Mouse (Mus musculus) MEL (cell line): Measurements from ENCODE around the gene Zbtb20. TPM values are rescaled to one million over a fixed set of nuclear protein-coding genes. Genes with fewer than 3 reads are reported as not detected.
A peak's percentile ranks its signal among the peaks of the same experiment; 100 is the strongest.

Experiments
- DNase-seq: peaks from one replicate; pipeline ENCODE4 v3.0.0; 2011; ENCODE audit warnings: low read depth, low spot score
- H3K27ac ChIP-seq: 2 replicates; pipeline ENCODE4 v1.5.1; 2012; ENCODE audit warnings: low read depth, mild to moderate bottlenecking, control low read depth, low read length, moderate library complexity; ENCODE audit not compliant: control insufficient read depth
- H3K27me3 ChIP-seq, 2 experiments: fragments of 150-350 bp in 1 of 2; sonication (generic) in 1 of 2; 2 replicates each; pipeline ENCODE4 v1.6.1; 2012; ENCODE audit warnings: low read length in 2 of 2, mild to moderate bottlenecking in 2 of 2, improper control_type of control experiment in 1 of 2, moderate library complexity in 1 of 2; ENCODE audit not compliant: insufficient read depth in 2 of 2, control insufficient read depth in 1 of 2
- H3K36me3 ChIP-seq, 2 experiments: 2 replicates each; pipeline ENCODE4 v1.6.1; 2012 to 2014; ENCODE audit warnings: low read length in 2 of 2, improper control_type of control experiment in 1 of 2, inconsistent platforms in 1 of 2, mild to moderate bottlenecking in 1 of 2; ENCODE audit not compliant: insufficient read depth in 2 of 2, control insufficient read depth in 1 of 2
- H3K4me1 ChIP-seq, 2 experiments: fragments of 150-350 bp in 1 of 2; sonication (generic) in 1 of 2; 2 replicates each; pipeline ENCODE4 v1.6.1; 2012; ENCODE audit warnings: low read length in 2 of 2, improper control_type of control experiment in 1 of 2, mild to moderate bottlenecking in 1 of 2; ENCODE audit not compliant: insufficient read depth in 2 of 2, control insufficient read depth in 1 of 2
- H3K4me3 ChIP-seq, 2 experiments: fragments of 150-350 bp in 1 of 2; sonication (generic) in 1 of 2; 2 replicates each; pipeline ENCODE4 v1.5.1; 2012; ENCODE audit warnings: low read depth in 2 of 2, low read length in 2 of 2, mild to moderate bottlenecking in 2 of 2, moderate library complexity in 2 of 2, control low read depth in 1 of 2, improper control_type of control experiment in 1 of 2; ENCODE audit not compliant: control insufficient read depth in 1 of 2, insufficient read depth in 1 of 2
- H3K79me2 ChIP-seq: 2 replicates; pipeline ENCODE4 v1.6.1; 2012; ENCODE audit warnings: mild to moderate bottlenecking, low read length, moderate library complexity; ENCODE audit not compliant: control insufficient read depth, poor library complexity, insufficient read depth
- H3K9ac ChIP-seq: 2 replicates; pipeline ENCODE4 v1.6.1; 2012; ENCODE audit warnings: low read depth, mild to moderate bottlenecking, control low read depth, low read length, moderate library complexity; ENCODE audit not compliant: control insufficient read depth, poor library complexity, severe bottlenecking
- H3K9me3 ChIP-seq: fragments of 150-350 bp; sonication (generic); replicated peaks from 2 replicates; pipeline ENCODE4 v1.6.1; 2012; ENCODE audit warnings: mild to moderate bottlenecking, low read length, improper control_type of control experiment, moderate library complexity; ENCODE audit not compliant: insufficient read depth
- CHD2 ChIP-seq: IDR thresholded peaks from 2 replicates; pipeline ENCODE4 v1.6.1; 2011; ENCODE audit warnings: low read length, improper control_type of control experiment
- CTCF ChIP-seq, 3 experiments: IDR thresholded peaks in 2 of 3; conservative IDR thresholded peaks in 1 of 3; 2 replicates each; pipeline ENCODE4 v1.5.1; 2011 to 2012; ENCODE audit warnings: low read length in 3 of 3, low read depth in 2 of 3, mild to moderate bottlenecking in 2 of 3, improper control_type of control experiment in 1 of 3, inconsistent platforms in 1 of 3, mixed read lengths in 1 of 3, moderate library complexity in 1 of 3; ENCODE audit not compliant: control insufficient read depth in 1 of 3, insufficient read depth in 1 of 3, poor library complexity in 1 of 3, severe bottlenecking in 1 of 3
- E2F4 ChIP-seq: IDR thresholded peaks from 2 replicates; pipeline ENCODE4 v1.6.1; 2011; ENCODE audit warnings: low read depth, low read length, improper control_type of control experiment, borderline replicate concordance
- EP300 ChIP-seq, 2 experiments: IDR thresholded peaks; 2 replicates each; pipeline ENCODE4 v1.6.1; 2011; ENCODE audit warnings: improper control_type of control experiment in 2 of 2, low read length in 2 of 2, low read depth in 1 of 2, mild to moderate bottlenecking in 1 of 2
- GABPA ChIP-seq: IDR thresholded peaks from 2 replicates; pipeline ENCODE4 v1.6.1; 2012; ENCODE audit warnings: low read depth, mild to moderate bottlenecking, inconsistent platforms, low read length, improper control_type of control experiment, moderate library complexity
- GATA1 ChIP-seq: IDR thresholded peaks from 2 replicates; pipeline ENCODE4 v1.6.1; 2011; ENCODE audit warnings: low read depth, low read length, improper control_type of control experiment
- JUND ChIP-seq: IDR thresholded peaks from 2 replicates; pipeline ENCODE4 v1.6.1; 2011; ENCODE audit warnings: low read depth, mild to moderate bottlenecking, improper control_type of control experiment, low read length
- KAT2A ChIP-seq: conservative IDR thresholded peaks from 2 replicates; pipeline ENCODE4 v1.6.1; 2012; ENCODE audit warnings: low read depth, low read length, improper control_type of control experiment, inconsistent platforms
- MAFK ChIP-seq: IDR thresholded peaks from 2 replicates; pipeline ENCODE4 v1.6.1; 2011; ENCODE audit warnings: low read depth, mild to moderate bottlenecking, low read length, improper control_type of control experiment, borderline replicate concordance
- MAZ ChIP-seq: IDR thresholded peaks from 2 replicates; pipeline ENCODE4 v1.6.1; 2012; ENCODE audit warnings: low read depth, mild to moderate bottlenecking, inconsistent platforms, low read length, improper control_type of control experiment
- MEF2A ChIP-seq: IDR thresholded peaks from 2 replicates; pipeline ENCODE4 v1.6.1; 2014; ENCODE audit warnings: low read depth, mild to moderate bottlenecking, inconsistent platforms, low read length, improper control_type of control experiment; ENCODE audit not compliant: poor library complexity, insufficient replicate concordance, severe bottlenecking; ENCODE audit errors: extremely low read depth
- MXI1 ChIP-seq: IDR thresholded peaks from 2 replicates; pipeline ENCODE4 v1.6.1; 2011; ENCODE audit warnings: mild to moderate bottlenecking, low read depth, low read length, improper control_type of control experiment
- MYB ChIP-seq: IDR thresholded peaks from 2 replicates; pipeline ENCODE4 v1.6.1; 2011; ENCODE audit warnings: mild to moderate bottlenecking, low read depth, low read length, improper control_type of control experiment
- MYC ChIP-seq: IDR thresholded peaks from 2 replicates; pipeline ENCODE4 v1.6.1; 2011; ENCODE audit warnings: low read depth, mild to moderate bottlenecking, low read length, improper control_type of control experiment, moderate library complexity
- NRF1 ChIP-seq: IDR thresholded peaks from 2 replicates; pipeline ENCODE4 v1.6.1; 2014; ENCODE audit warnings: low read depth, mild to moderate bottlenecking, inconsistent platforms, low read length, improper control_type of control experiment, moderate library complexity; ENCODE audit not compliant: poor library complexity, insufficient read depth, severe bottlenecking
- POLR2A ChIP-seq, 2 experiments: IDR thresholded peaks; 2 replicates each; pipeline ENCODE4 v1.6.1; 2011 to 2012; ENCODE audit warnings: low read length in 2 of 2, mild to moderate bottlenecking in 2 of 2, control low read depth in 1 of 2, improper control_type of control experiment in 1 of 2, low read depth in 1 of 2, moderate library complexity in 1 of 2; ENCODE audit not compliant: control insufficient read depth in 1 of 2, insufficient read depth in 1 of 2, poor library complexity in 1 of 2
- POLR2AphosphoS5 ChIP-seq: IDR thresholded peaks from 2 replicates; pipeline ENCODE4 v1.6.1; 2012; ENCODE audit warnings: low read depth, borderline replicate concordance, mild to moderate bottlenecking, inconsistent platforms, low read length, moderate library complexity, mixed read lengths
- RCOR1 ChIP-seq: IDR thresholded peaks from 2 replicates; pipeline ENCODE4 v1.6.1; 2012; ENCODE audit warnings: low read depth, mild to moderate bottlenecking, inconsistent platforms, low read length, improper control_type of control experiment
- SIN3A ChIP-seq: IDR thresholded peaks from 2 replicates; pipeline ENCODE4 v1.6.1; 2012; ENCODE audit warnings: low read length, improper control_type of control experiment, inconsistent platforms
- TCF12 ChIP-seq: IDR thresholded peaks from 2 replicates; pipeline ENCODE4 v1.6.1; 2014; ENCODE audit warnings: low read depth, mild to moderate bottlenecking, inconsistent platforms, low read length, improper control_type of control experiment, moderate library complexity
- UBTF ChIP-seq: IDR thresholded peaks from 2 replicates; pipeline ENCODE4 v1.6.1; 2012; ENCODE audit warnings: low read depth, mild to moderate bottlenecking, inconsistent platforms, low read length, improper control_type of control experiment, moderate library complexity, borderline replicate concordance; ENCODE audit not compliant: insufficient read depth
- USF1 ChIP-seq: IDR thresholded peaks from 2 replicates; pipeline ENCODE4 v1.6.1; 2014; ENCODE audit warnings: low read depth, mild to moderate bottlenecking, inconsistent platforms, low read length, improper control_type of control experiment, moderate library complexity
- ZC3H11A ChIP-seq: IDR thresholded peaks from 2 replicates; pipeline ENCODE4 v1.6.1; 2012; ENCODE audit warnings: low read depth, mild to moderate bottlenecking, inconsistent platforms, low read length, improper control_type of control experiment
- ZKSCAN1 ChIP-seq: IDR thresholded peaks from 2 replicates; pipeline ENCODE4 v1.6.1; 2012; ENCODE audit warnings: low read depth, mild to moderate bottlenecking, inconsistent platforms, low read length, improper control_type of control experiment, moderate library complexity
- polyA plus RNA-seq, 2 experiments: library from polyadenylated mRNA; stranded (reverse) in 1 of 2; unstranded in 1 of 2; fragments of >175 nt in 1 of 2; fragments of >200 nt in 1 of 2; gene quantifications; 2 replicates each; pipeline versions ENCODE4 v1.2.1 to v1.2.4; 2012; ENCODE audit warnings: low replicate concordance in 2 of 2, low read depth in 1 of 2; ENCODE audit not compliant: insufficient read length in 2 of 2, insufficient read depth in 1 of 2, missing spikeins in 1 of 2
- total RNA-seq: library from RNA; depleted of rRNA; stranded (reverse); fragments of 300-350 nt; gene quantifications from 2 replicates; pipeline ENCODE4 v1.2.3, GENCODE M21; 2012

The Zbtb20 gene
- total and polyA plus RNA-seq, 3 experiments, result 0.17 to 0.27 TPM; not detected in 1

DNA sequence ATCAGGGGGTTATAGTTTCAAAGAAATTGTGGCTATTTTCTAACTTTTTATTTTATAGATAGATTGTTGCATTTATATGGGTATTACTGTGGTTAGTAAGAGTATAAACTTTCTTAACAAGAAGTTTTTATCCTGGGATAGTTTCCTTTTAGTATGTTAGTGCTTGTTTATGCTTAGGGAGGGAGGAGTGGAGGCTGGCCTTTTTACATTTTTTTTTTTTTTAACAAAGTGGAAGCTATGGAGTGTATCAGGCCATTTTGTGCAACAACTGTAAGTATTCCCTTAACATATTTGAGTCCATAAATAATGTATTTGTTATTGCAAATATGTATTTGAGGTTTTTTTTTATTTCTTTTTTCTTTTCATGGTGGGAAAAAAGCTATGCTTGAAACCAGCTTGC lies 32.7 kb downstream of the Zbtb20 start:
- H3K27me3 ChIP-seq, result no peaks in the 10 kb centered on the region
- H3K4me3 ChIP-seq, result no peak overlapping the region
- no peak overlapping the region for H3K27ac ChIP-seq
- DNase-seq, result no peak
- H3K9me3 ChIP-seq, result no peaks in the 10 kb centered on the region
- H3K36me3 ChIP-seq, result peaks cover 0 to 10% of the 10 kb centered on the region in 2 experiments; a peak in 2 of 4 replicates
- TF ChIP-seq MYC, result no peak
- TF ChIP-seq JUND, result no peak
- no peak for TF ChIP-seq MAFK
- TF ChIP-seq TCF12, result no peak
- TF ChIP-seq CTCF (IDR thresholded peaks at IDR 0.05 in 2 of 3, conservative IDR thresholded peaks at IDR 0.05 in 1 of 3; ENCODE audit: control insufficient read depth in 1 of 3, insufficient read depth in 1 of 3, low read depth in 2 of 3, low read length in 3 of 3, poor library complexity in 1 of 3, severe bottlenecking in 1 of 3), result no peak
- TF ChIP-seq MYB, result no peak
- TF ChIP-seq CHD2, result no peak
- TF ChIP-seq POLR2AphosphoS5, result no peak
- TF ChIP-seq GATA1, result no peak
- TF ChIP-seq SIN3A, result no peak
- TF ChIP-seq E2F4, result no peak
- no peak for TF ChIP-seq RCOR1
- TF ChIP-seq KAT2A, result no peak
- TF ChIP-seq MEF2A, result no peak
- TF ChIP-seq POLR2A (IDR thresholded peaks at IDR 0.05; ENCODE audit: control insufficient read depth in 1 of 2, insufficient read depth in 1 of 2, low read depth in 1 of 2, low read length in 2 of 2, poor library complexity in 1 of 2), result no peak
- TF ChIP-seq ZKSCAN1, result no peak
- TF ChIP-seq, all 39 proteins: peak for 0
- Histone ChIP-seq H3K9ac (no peak overlapping the region), H3K4me1 (peaks cover 8% of the 10 kb centered on the region in 2 experiments; a peak in 3 of 4 replicates), H3K79me2 (no peaks in the 10 kb centered on the region)

DNA sequence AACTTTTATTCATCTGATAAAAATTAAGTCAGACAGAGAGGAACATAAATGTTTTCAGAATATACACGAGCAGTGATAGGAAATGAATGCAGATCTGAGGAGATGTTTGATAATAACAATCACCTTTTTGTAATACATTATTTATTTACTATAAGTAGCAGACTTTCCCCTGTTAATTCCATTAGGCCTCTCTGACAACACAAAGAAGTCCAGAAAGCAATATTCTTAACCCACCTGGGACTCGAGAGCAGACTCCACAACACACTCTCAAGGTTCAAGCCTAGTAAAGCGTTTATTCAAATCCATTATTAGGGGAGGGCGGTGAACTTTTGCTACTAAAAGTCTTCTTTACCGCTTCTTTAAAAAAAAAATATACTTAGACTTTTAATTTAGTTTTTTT lies 33.2 kb downstream of the Zbtb20 start:
- peak; percentile 7 for DNase-seq
- Histone ChIP-seq H3K4me1 (peaks cover 8% of the 10 kb centered on the region in 2 experiments; a peak in 3 of 4 replicates), H3K4me3 (no peak overlapping the region), H3K36me3 (peaks cover 0 to 10% of the 10 kb centered on the region in 2 experiments; a peak in 2 of 4 replicates), H3K9me3 (no peaks in the 10 kb centered on the region), H3K9ac (no peak overlapping the region), H3K27ac (no peak overlapping the region), H3K27me3 (no peaks in the 10 kb centered on the region), H3K79me2 (no peaks in the 10 kb centered on the region)
- no peak for TF ChIP-seq NRF1
- no peak for TF ChIP-seq ZC3H11A
- TF ChIP-seq MAZ, result no peak
- no peak for TF ChIP-seq UBTF
- TF ChIP-seq USF1, result no peak
- TF ChIP-seq MXI1, result no peak
- no peak for TF ChIP-seq EP300 (IDR thresholded peaks at IDR 0.05; ENCODE audit: low read depth in 1 of 2, low read length in 2 of 2)
- no peak for TF ChIP-seq GABPA
- TF ChIP-seq MAFK, result no peak
- TF ChIP-seq TCF12, result no peak
- no peak for TF ChIP-seq JUND
